Mouse (Mus musculus) myocyte (in vitro differentiated cells): ENCODE results near the gene E130309D02Rik. TPM values are rescaled to one million over a fixed set of nuclear protein-coding genes. Genes with fewer than 3 reads are reported as not detected.

Source experiments
- H3K27me3 ChIP-seq: one replicate; pipeline ENCODE4 v1.6.1; 2011; ENCODE audit not compliant: control insufficient read depth, insufficient read depth, insufficient read length
- H3K36me3 ChIP-seq: one replicate; pipeline ENCODE4 v1.6.1; 2011; ENCODE audit not compliant: control insufficient read depth, insufficient read depth
- H3K4me2 ChIP-seq: one replicate; pipeline ENCODE4 v1.6.1; 2011; ENCODE audit warnings: low read depth, control low read depth
- H3K4me3 ChIP-seq: one replicate; pipeline ENCODE4 v1.5.1; 2011; ENCODE audit warnings: mild to moderate bottlenecking, control low read depth, moderate library complexity
- H3K79me2 ChIP-seq: one replicate; pipeline ENCODE4 v1.6.1; 2011; ENCODE audit not compliant: control insufficient read depth, insufficient read depth
- H3ac ChIP-seq: one replicate; pipeline ENCODE4 v1.6.1; 2011; ENCODE audit not compliant: control insufficient read depth, insufficient read length
- CEBPB ChIP-seq: IDR thresholded peaks from 2 replicates; pipeline ENCODE4 v1.6.1; 2011; ENCODE audit warnings: mild to moderate bottlenecking, moderate library complexity; ENCODE audit not compliant: poor library complexity, insufficient read depth, severe bottlenecking
- E2F4 ChIP-seq: IDR thresholded peaks from one replicate; pipeline ENCODE4 v1.6.1; 2011; ENCODE audit warnings: mild to moderate bottlenecking, control low read depth, moderate library complexity; ENCODE audit not compliant: insufficient read depth
- MAX ChIP-seq: IDR thresholded peaks from one replicate; pipeline ENCODE4 v1.6.1; 2011; ENCODE audit warnings: low read depth, mild to moderate bottlenecking, control low read depth
- MYOD1 ChIP-seq, 3 experiments: IDR thresholded peaks; one replicate each; pipeline ENCODE4 v1.6.1; 2011; ENCODE audit warnings: control low read depth in 2 of 3, low read depth in 2 of 3, mild to moderate bottlenecking in 2 of 3, moderate library complexity in 1 of 3; ENCODE audit not compliant: insufficient read length in 2 of 3, control insufficient read depth in 1 of 3
- MYOG ChIP-seq, 3 experiments: IDR thresholded peaks; one replicate each; pipeline ENCODE4 v1.6.1; 2011; ENCODE audit warnings: control low read depth in 2 of 3, low read depth in 2 of 3, mild to moderate bottlenecking in 2 of 3; ENCODE audit not compliant: insufficient read length in 2 of 3, control insufficient read depth in 1 of 3, insufficient read depth in 1 of 3
- POLR2A ChIP-seq: IDR thresholded peaks from one replicate; pipeline ENCODE4 v1.6.1; 2011; ENCODE audit warnings: low read depth, mild to moderate bottlenecking, control low read depth, moderate library complexity; ENCODE audit not compliant: insufficient read length
- POLR2AphosphoS2 ChIP-seq: IDR thresholded peaks from one replicate; pipeline ENCODE4 v1.6.1; 2011; ENCODE audit warnings: low read depth, control low read depth; ENCODE audit not compliant: insufficient read length
- REST ChIP-seq: IDR thresholded peaks from one replicate; pipeline ENCODE4 v1.6.1; 2011; ENCODE audit warnings: mild to moderate bottlenecking, control low read depth, moderate library complexity; ENCODE audit not compliant: insufficient read depth, insufficient read length
- SRF ChIP-seq: IDR thresholded peaks from one replicate; pipeline ENCODE4 v1.6.1; 2011; ENCODE audit warnings: low read depth; ENCODE audit not compliant: control insufficient read depth, insufficient read length
- TCF12 ChIP-seq: IDR thresholded peaks from one replicate; pipeline ENCODE4 v1.6.1; 2011; ENCODE audit warnings: mild to moderate bottlenecking, control low read depth; ENCODE audit not compliant: poor library complexity, insufficient read depth, severe bottlenecking
- TCF3 ChIP-seq: IDR thresholded peaks from one replicate; pipeline ENCODE4 v1.6.1; 2011; ENCODE audit warnings: low read depth, control low read depth; ENCODE audit not compliant: insufficient read length
- USF1 ChIP-seq: IDR thresholded peaks from one replicate; pipeline ENCODE4 v1.6.1; 2011; ENCODE audit warnings: low read depth, mild to moderate bottlenecking, control low read depth, moderate library complexity
- polyA plus RNA-seq: library from polyadenylated mRNA; unstranded; fragments of >200 nt; fragmentation: generic; extraction: Trizol; gene quantifications from one replicate; pipeline ENCODE4 v1.2.1, GENCODE M21; 2012; ENCODE audit warnings: missing spikeins

Gene E130309D02Rik
- polyA plus RNA-seq, 1 experiment: 25.7 TPM

DNA sequence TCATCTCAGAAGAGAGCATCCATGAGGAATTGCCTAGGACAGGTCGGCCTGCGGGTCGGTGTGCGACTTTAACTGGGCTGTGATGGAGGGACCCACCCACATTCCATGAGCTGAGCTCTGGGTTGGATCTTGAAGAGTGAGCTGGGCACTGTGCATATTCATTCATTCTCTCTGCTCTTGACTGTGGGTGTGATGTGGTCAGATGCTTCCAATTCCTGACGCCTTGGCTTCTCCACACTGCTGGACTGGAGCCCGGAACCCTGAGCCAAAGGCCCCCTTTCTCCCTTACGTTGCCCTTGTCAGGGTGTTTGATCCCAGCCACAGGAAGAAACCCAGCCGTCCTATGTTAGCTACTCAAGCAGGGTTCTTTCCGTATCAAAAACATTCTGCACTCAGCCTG lies 17.2 kb downstream of the E130309D02Rik start:
- Histone ChIP-seq H3K4me2 (no peak overlapping the region), H3K79me2 (no peaks in the 10 kb centered on the region), H3ac (no peak overlapping the region), H3K27me3 (no peaks in the 10 kb centered on the region), H3K4me3 (no peak overlapping the region), H3K36me3 (peaks cover 6% of the 10 kb centered on the region)
- no peak for TF ChIP-seq USF1
- TF ChIP-seq TCF3: no peak
- TF ChIP-seq SRF: no peak
- TF ChIP-seq POLR2A: no peak
- TF ChIP-seq POLR2AphosphoS2: no peak
- no peak for TF ChIP-seq CEBPB
- TF ChIP-seq MYOD1 (IDR thresholded peaks at IDR 0.05; ENCODE audit: control insufficient read depth in 1 of 3, insufficient read length in 2 of 3, low read depth in 2 of 3): no peak
- no peak for TF ChIP-seq REST
- no peak for TF ChIP-seq MAX
- no peak for TF ChIP-seq MYOG (IDR thresholded peaks at IDR 0.05; ENCODE audit: control insufficient read depth in 1 of 3, insufficient read depth in 1 of 3, insufficient read length in 2 of 3, low read depth in 2 of 3)
- TF ChIP-seq E2F4: no peak
- no peak for TF ChIP-seq TCF12

DNA sequence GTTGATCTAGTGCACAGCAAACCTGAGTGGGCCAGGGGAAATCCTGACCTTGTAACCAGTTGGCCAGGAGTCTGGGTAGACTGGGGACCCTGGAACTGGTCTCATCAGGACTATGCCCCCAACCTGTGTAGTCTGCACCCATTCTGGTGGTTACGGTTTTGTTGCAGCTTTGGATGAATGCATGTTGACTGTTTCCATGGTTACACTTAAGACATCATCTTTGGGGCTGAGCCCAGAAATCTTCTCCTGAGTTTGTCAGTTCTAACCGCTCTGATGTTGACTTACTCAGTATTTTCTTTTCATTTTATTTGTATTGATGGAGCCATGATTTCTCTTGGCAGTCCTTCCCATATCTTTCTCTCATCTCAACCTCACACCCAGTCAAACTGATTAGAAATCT lies 19.8 kb downstream of the E130309D02Rik start:
- TF ChIP-seq E2F4 (no peak), USF1 (no peak), MYOD1 (IDR thresholded peaks at IDR 0.05; ENCODE audit: control insufficient read depth in 1 of 3, insufficient read length in 2 of 3, low read depth in 2 of 3) (no peak), REST (no peak), MAX (no peak), POLR2A (no peak), TCF12 (no peak), TCF3 (no peak), CEBPB (no peak), MYOG (IDR thresholded peaks at IDR 0.05; ENCODE audit: control insufficient read depth in 1 of 3, insufficient read depth in 1 of 3, insufficient read length in 2 of 3, low read depth in 2 of 3) (no peak), POLR2AphosphoS2 (no peak), SRF (no peak)
- H3ac ChIP-seq: no peak overlapping the region
- H3K79me2 ChIP-seq: no peaks in the 10 kb centered on the region
- H3K4me3 ChIP-seq: no peak overlapping the region
- H3K27me3 ChIP-seq: no peaks in the 10 kb centered on the region
- peaks cover 6% of the 10 kb centered on the region for H3K36me3 ChIP-seq
- no peak overlapping the region for H3K4me2 ChIP-seq

DNA sequence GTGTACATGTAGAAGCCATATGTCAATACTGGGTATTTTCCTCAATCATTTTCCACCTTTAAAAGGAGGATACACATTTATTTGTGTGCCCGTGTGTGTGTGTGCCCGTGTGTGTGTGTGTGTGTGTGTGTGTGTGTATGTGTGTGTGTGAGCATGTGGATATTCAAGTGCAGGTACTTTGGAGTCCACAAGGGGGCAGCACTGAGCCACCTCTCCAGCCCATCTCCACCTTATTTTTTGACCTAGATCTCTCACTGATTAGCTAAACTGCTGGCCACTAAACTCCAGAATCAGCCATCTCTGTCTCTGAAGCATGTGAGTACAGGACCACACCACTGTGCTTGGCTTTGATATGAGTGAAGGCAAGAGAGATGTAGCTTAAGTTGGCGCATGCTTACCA lies 20.3 kb downstream of the E130309D02Rik start:
- no peak overlapping the region for H3K4me2 ChIP-seq
- TF ChIP-seq TCF3 (no peak), POLR2AphosphoS2 (no peak), SRF (no peak), CEBPB (no peak), MYOG (IDR thresholded peaks at IDR 0.05; ENCODE audit: control insufficient read depth in 1 of 3, insufficient read depth in 1 of 3, insufficient read length in 2 of 3, low read depth in 2 of 3) (no peak), POLR2A (no peak)
- H3K36me3 ChIP-seq: peaks cover 6% of the 10 kb centered on the region
- no peaks in the 10 kb centered on the region for H3K27me3 ChIP-seq
- no peak overlapping the region for H3K4me3 ChIP-seq
- no peak overlapping the region for H3ac ChIP-seq
- H3K79me2 ChIP-seq: no peaks in the 10 kb centered on the region

DNA sequence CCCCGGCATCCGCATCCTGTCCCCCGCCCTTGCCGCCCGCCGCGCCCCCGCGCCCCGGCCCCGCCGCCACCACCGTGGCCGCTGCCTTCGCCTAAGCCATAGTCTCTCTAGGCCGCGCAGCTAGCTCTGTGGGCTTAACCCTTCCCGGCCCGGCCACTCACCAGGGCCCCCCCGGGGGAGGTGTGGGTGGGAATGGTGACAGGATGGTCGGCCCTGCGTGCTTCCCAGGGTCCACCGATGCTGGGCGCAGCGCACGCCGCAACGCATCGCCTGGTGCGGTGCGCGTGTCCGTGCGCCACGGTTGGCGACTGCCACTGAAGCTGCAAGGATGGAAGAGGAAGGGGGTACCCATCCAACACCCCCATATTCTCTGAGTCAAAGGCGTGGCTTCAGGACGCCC lies 21.8 kb downstream of the E130309D02Rik start, which contains the start of gene Zfp853:
Zfp853 (minus strand) TSS at position 220 of the 400 bp plus-strand sequence.
- Histone ChIP-seq H3ac (no peak within 1 kb of the TSS), H3K4me3 (no peak within 1 kb of the TSS)

More for the DNA sequence above, 21.8 kb downstream of the E130309D02Rik start, which contains the start of gene Zfp853:
- Histone ChIP-seq H3K4me2 (no peak within 1 kb of the TSS), H3K79me2 (no peaks in the 10 kb centered on the region), H3K36me3 (no peaks in the 10 kb centered on the region), H3K27me3 (no peaks in the 10 kb centered on the region)
- no peak for TF ChIP-seq MAX
- no peak for TF ChIP-seq TCF12
- no peak for TF ChIP-seq MYOD1 (IDR thresholded peaks at IDR 0.05; ENCODE audit: control insufficient read depth in 1 of 3, insufficient read length in 2 of 3, low read depth in 2 of 3)
- no peak for TF ChIP-seq SRF
- no peak for TF ChIP-seq MYOG (IDR thresholded peaks at IDR 0.05; ENCODE audit: control insufficient read depth in 1 of 3, insufficient read depth in 1 of 3, insufficient read length in 2 of 3, low read depth in 2 of 3)
- no peak for TF ChIP-seq E2F4
- TF ChIP-seq CEBPB: no peak
- no peak for TF ChIP-seq POLR2A
- no peak for TF ChIP-seq TCF3
- TF ChIP-seq USF1: no peak
- TF ChIP-seq REST: no peak
- TF ChIP-seq POLR2AphosphoS2: no peak
